Mouse (Mus musculus) frontal cortex, postnatal 10 days (tissue): ENCODE data around the gene Olfr706.
"Not testable (repeated sequence)": the region's sequence is repeated elsewhere in the genome, so short reads cannot be mapped to it uniquely, and the experiment has no call there.

Source experiments
- DNase-seq, 2 experiments: peaks; one replicate each; pipeline ENCODE4 v3.0.0; 2022; ENCODE audit warnings: low spot score in 2 of 2, mixed read lengths in 1 of 2

The Olfr706 gene

GRCm38 (mm10) chr7:106888062-106888461, at the start of gene Olfr706:
Olfr706 (minus strand) TSS chr7:106888162.
- no peak for DNase-seq

GRCm38 (mm10) chr7:106932119-106932518, 44.2 kb upstream of the Olfr706 start, which contains the start of gene Olfr709-ps1:
Olfr709-ps1 (minus strand) TSS chr7:106932219.
- no peak for DNase-seq

GRCm38 (mm10) chr7:106920961-106921360, 33.0 kb upstream of the Olfr706 start:
- not testable (repeated sequence) for DNase-seq

- DNase-seq, result no peak
Measured at GRCm38 (mm10) chr7:106907676-106908075, 19.7 kb upstream of the Olfr706 start, which contains the start of gene Olfr1532-ps1. Olfr1532-ps1 (plus strand) TSS chr7:106908001.

- not testable (repeated sequence) for DNase-seq
Measured at GRCm38 (mm10) chr7:106901141-106901540, 13.2 kb upstream of the Olfr706 start, which contains the start of gene Olfr707. Olfr707 (minus strand) TSS chr7:106901241.

GRCm38 (mm10) chr7:106876791-106877190, 11.2 kb downstream of the Olfr706 start, which contains the start of gene Olfr705:
Olfr705 (minus strand) TSS chr7:106876891.
- DNase-seq, result no peak

- no peak for DNase-seq
Measured at GRCm38 (mm10) chr7:106862885-106863284, 25.1 kb downstream of the Olfr706 start, which contains the start of gene Olfr704. Olfr704 (plus strand) TSS chr7:106863185.

- DNase-seq, result no peak
Measured at GRCm38 (mm10) chr7:106843060-106843459, 44.9 kb downstream of the Olfr706 start, which contains the start of gene Olfr703. Olfr703 (plus strand) TSS chr7:106843360.

- no peak for DNase-seq
Measured at GRCm38 (mm10) chr7:106833793-106834192, 54.2 kb downstream of the Olfr706 start, which contains the start of gene Olfr702. Olfr702 (minus strand) TSS chr7:106833893.
